ENCODE assay signal across 26 mouse cellular contexts in the genomic region with DNA sequence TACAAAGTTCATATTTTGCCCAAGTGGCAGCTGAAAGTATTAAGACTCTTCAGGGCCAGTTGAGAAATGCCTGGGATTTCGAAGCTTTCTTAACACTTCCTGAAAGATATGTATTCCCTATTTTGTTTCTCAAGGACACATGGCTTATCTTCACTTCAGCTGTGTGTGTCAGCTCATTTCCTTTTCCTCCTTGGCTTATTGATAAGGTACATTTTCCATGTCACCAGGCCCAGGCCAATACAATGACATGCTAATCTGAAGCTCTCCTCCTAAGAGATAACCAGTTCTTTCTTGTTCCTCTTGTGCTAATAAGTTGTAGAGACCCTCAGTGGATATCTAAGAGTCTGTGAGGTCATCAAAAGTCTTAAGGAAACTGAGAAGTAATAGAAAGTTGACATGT.
"Had no signal": no experiment of that assay in that cellular context is flagged by ENCODE, and none has a peak within 500 bp of the region (broad histone marks: within the 10 kb centered on the region; RNA-seq: fewer than 3 reads in every experiment).

No protein-coding gene starts in this region.

- H3K4me2 ChIP-seq: heart, embryonic 13.5 days; heart, embryonic 15.5 days; hindbrain, embryonic 12.5 days; hindbrain, embryonic 14.5 days; intestine, embryonic 15.5 days; limb, embryonic 12.5 days; liver, embryonic 13.5 days had no signal

- DNase-seq: gastrocnemius, adult 2 months; gastrocnemius, postnatal 10 days; gastrocnemius, postnatal 25 days; heart, adult 18-20 months; heart, postnatal 14 days; heart, postnatal 4 days; kidney, adult 18-20 months; kidney, adult 8-10 months; kidney, postnatal 10 days; kidney, postnatal 25 days; kidney, postnatal 4 days; liver; liver, embryonic 13.5 days had no signal

- H3K4me3 ChIP-seq: gastrocnemius, adult 2 months; heart, embryonic 10.5 days; heart, embryonic 13.5 days; heart, embryonic 15.5 days; hindbrain, embryonic 10.5 days; hindbrain, embryonic 12.5 days; intestine, embryonic 15.5 days; layer of hippocampus, adult 2 months; left cerebral cortex, adult 2 months; limb, embryonic 10.5 days; limb, embryonic 12.5 days; liver, embryonic 13.5 days had no signal

- H3K9ac ChIP-seq: heart, embryonic 13.5 days; heart, embryonic 15.5 days; hindbrain, embryonic 12.5 days; hindbrain, embryonic 14.5 days; intestine, embryonic 15.5 days; limb, embryonic 12.5 days; liver, embryonic 13.5 days had no signal

- H3K36me3 ChIP-seq: heart, embryonic 10.5 days; heart, embryonic 15.5 days; hindbrain, embryonic 12.5 days; intestine, embryonic 15.5 days; liver, embryonic 13.5 days had no signal

- H3K4me1 ChIP-seq: intestine, embryonic 15.5 days; limb, embryonic 12.5 days had no signal

- H3K27me3 ChIP-seq: heart, embryonic 13.5 days; heart, embryonic 15.5 days; intestine, embryonic 15.5 days; limb, embryonic 12.5 days had no signal

- H3K9me3 ChIP-seq: heart, embryonic 10.5 days; heart, embryonic 13.5 days; heart, embryonic 15.5 days; hindbrain, embryonic 10.5 days; hindbrain, embryonic 12.5 days; intestine, embryonic 15.5 days; limb, embryonic 10.5 days; limb, embryonic 12.5 days; liver, embryonic 13.5 days had no signal

- ATAC-seq: hindbrain, embryonic 16.5 days; inflammation-experienced regulatory T-cells, adult 6 months; intestine, embryonic 15.5 days had no signal

- H3K27ac ChIP-seq: gastrocnemius, adult 2 months; heart, embryonic 10.5 days; heart, embryonic 13.5 days; heart, embryonic 15.5 days; hindbrain, embryonic 10.5 days; hindbrain, embryonic 12.5 days; hindbrain, embryonic 14.5 days; intestine, embryonic 15.5 days; layer of hippocampus, adult 2 months; left cerebral cortex, adult 2 months; limb, embryonic 10.5 days; limb, embryonic 12.5 days; liver, embryonic 13.5 days had no signal
